Mouse (Mus musculus) testis, postnatal 14 days (tissue): ENCODE measurements around the gene Olfr600.
"Not testable (repeated sequence)": the region's sequence is repeated elsewhere in the genome, so short reads cannot be mapped to it uniquely, and the experiment has no call there.

ENCODE experiments used
- DNase-seq: peaks from one replicate; pipeline ENCODE4 v3.0.0; 2021; ENCODE audit warnings: low spot score

Olfr600 gene

GRCm38 (mm10) chr7:103349569-103349968 lies at the start of gene Olfr600:
Olfr600 (minus strand) TSS chr7:103349669.
- no peak for DNase-seq

- DNase-seq = no peak
Measured at GRCm38 (mm10) chr7:103398981-103399380, 49.5 kb upstream of the Olfr600 start.

DNA sequence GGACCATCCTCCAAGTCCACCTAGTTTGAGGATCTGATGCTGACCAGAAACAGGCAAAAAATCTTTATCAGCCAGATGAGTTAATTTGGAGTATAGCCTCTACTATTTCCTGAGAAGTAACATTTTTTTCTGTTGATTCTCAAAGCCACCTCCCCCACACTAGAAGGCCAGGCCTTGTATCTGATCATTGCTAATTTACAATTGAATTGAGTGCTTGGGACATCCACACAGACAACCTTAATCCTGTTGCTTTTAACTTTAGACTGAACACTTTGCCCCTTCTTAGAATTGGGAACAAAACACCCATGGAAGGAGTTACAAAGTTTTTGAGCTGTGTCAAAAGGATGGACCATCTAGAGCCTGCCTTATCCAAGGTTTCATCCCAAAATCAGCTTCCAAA lies 48.3 kb upstream of the Olfr600 start:
- DNase-seq = no peak

DNA sequence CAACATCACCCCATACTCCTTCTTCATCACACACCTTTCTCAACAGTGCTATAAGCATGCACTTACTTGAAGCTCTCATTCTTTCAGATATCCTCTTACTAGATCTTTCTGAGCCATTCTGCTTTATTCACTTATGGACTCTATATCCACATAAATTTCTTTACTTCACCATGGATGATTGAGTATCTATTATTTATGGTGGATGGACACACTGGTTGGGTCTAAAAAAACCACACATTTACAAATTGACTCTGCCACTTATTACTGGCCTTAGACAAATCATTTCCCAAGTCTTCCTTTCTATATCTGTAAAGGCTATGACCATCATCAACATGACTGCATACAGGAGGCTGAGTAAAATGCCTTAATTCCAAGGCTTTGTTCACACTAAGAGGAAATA lies 36.6 kb upstream of the Olfr600 start, which contains the start of gene Olfr603:
Olfr603 (minus strand) TSS at position 101 of the 400 bp plus-strand sequence.
- no peak for DNase-seq

DNA sequence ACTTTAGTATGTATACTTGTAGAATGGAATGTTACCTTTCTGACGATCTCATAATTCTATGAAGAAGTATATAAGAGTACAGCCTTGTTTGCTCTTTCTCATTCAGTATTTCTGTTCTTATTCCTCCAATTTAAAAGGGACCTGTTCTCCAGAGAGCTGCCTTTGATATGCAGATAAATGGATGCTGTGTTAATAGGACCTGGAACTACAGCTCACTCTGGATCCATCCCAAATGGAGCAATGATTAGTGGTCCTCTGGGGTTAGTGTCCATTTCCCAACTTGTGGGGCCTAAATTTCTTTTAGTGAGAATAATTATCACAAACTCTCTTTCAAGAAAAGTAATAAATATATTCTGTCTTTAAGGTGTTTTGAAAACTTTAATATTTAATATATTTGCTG lies 13.1 kb upstream of the Olfr600 start, which contains the start of gene Olfr601:
Olfr601 (minus strand) TSS at position 101 of the 400 bp plus-strand sequence.
- no peak for DNase-seq

DNA sequence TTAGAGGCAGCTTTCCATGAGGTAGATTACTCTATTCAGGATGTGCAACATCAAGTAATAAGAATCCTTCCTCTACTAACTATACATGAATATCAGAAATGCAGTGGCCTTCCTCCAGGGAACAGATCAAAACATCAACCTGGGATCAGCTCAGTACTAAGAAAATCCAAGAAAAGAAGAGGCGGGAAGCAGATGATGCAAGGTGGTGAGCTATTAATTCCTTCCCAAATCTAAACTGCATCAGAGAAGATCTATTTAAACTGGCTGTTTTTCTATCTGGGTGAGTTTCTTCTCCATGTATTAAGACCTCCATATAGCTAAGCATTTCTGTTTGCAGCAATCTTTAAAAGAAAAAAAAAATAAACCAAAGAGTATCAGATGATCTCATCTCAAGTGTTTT lies 13.9 kb downstream of the Olfr600 start, which contains the start of gene Olfr599:
Olfr599 (plus strand) TSS at position 301 of the 400 bp plus-strand sequence.
- no peak for DNase-seq

- DNase-seq = no peak
Measured at GRCm38 (mm10) chr7:103323268-103323667, 26.2 kb downstream of the Olfr600 start, which contains the start of gene Olfr598. Olfr598 (plus strand) TSS chr7:103323568.

DNA sequence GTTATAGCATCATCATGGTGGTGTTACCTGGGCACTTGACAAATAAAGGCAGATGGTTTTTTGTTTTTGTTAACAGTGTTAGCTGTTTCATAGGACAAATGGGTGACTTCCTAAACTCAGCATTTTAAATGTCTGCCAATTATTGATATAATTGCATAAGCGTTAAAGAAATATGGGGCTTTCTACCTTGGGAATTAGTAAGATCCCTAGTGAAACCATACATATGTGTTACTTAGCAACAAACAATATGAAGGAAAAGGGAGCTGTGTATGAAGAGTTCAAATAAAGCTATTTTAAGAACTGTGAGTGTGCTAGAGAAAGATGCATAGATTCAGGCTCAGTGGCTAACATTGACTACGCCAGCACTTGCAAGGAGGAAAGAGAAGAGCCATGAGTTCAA lies 33.5 kb downstream of the Olfr600 start, which contains the start of gene Olfr597:
Olfr597 (plus strand) TSS at position 301 of the 400 bp plus-strand sequence.
- not testable (repeated sequence) for DNase-seq

- not testable (repeated sequence) for DNase-seq
Measured at GRCm38 (mm10) chr7:103305348-103305747, 44.1 kb downstream of the Olfr600 start, which contains the start of gene Olfr596. Olfr596 (plus strand) TSS chr7:103305648.
